Mouse (Mus musculus) lung, adult 10 weeks (tissue): ENCODE measurements around the gene Itprid1. TPM values are rescaled to one million over a fixed set of nuclear protein-coding genes. Genes with fewer than 3 reads are reported as not detected.

Experiments used
- polyA plus RNA-seq: library from polyadenylated mRNA; stranded (reverse); fragments of 350-450 nt; fragmentation: Illumina TruSeq; extraction: RNeasy Lipid Tissue Mini Kit (QIAGEN cat#74804); gene quantifications from one replicate; pipeline ENCODE4 v1.2.3, GENCODE M21; 2014; ENCODE audit warnings: low read depth, low replicate concordance; ENCODE audit not compliant: insufficient read depth

Itprid1 gene
- polyA plus RNA-seq: 3.4 TPM

GRCm38 (mm10) chr6:55836650-55837320, at the start of gene Itprid1:
Gene Itprid1, plus strand, starts transcription at chr6:55836895.

GRCm38 (mm10) chr6:56017291-56017994, 180.7 kb downstream of the Itprid1 start, which contains the start of gene Ppp1r17:
Gene Ppp1r17, plus strand, starts transcription at chr6:56017497.

Other genes with a start within 250 kb of the Itprid1 start
- not detected for gene Neurod6, start 155.6 kb upstream of the Itprid1 start, polyA plus RNA-seq
- gene Ppp1r17, start 180.6 kb downstream of the Itprid1 start, polyA plus RNA-seq: not detected